Mouse (Mus musculus): ENCODE measurements around the gene Terb1.

Gene Terb1

DNA sequence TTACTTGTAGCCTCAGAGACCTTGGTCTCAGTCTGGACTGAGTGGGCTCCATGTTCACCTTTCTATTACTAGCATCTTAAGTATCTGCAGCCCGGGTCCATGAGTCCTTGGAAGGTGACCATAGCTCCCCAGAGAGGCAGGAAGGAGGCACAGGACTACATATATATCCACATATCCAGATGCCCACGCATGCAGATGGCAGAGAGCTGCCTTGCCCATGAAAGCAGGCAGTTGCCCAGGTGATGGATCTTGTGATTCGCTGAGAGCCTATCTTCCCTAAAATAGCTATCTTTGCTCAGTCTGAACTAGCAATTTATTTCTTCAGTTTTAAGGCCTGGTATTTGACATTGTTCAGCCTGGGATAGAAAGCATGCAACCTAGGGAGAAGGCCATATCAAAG lies 98.2 kb downstream of the Terb1 start:
- DNase-seq (ENCODE audit: low spot score), result no peak

DNA sequence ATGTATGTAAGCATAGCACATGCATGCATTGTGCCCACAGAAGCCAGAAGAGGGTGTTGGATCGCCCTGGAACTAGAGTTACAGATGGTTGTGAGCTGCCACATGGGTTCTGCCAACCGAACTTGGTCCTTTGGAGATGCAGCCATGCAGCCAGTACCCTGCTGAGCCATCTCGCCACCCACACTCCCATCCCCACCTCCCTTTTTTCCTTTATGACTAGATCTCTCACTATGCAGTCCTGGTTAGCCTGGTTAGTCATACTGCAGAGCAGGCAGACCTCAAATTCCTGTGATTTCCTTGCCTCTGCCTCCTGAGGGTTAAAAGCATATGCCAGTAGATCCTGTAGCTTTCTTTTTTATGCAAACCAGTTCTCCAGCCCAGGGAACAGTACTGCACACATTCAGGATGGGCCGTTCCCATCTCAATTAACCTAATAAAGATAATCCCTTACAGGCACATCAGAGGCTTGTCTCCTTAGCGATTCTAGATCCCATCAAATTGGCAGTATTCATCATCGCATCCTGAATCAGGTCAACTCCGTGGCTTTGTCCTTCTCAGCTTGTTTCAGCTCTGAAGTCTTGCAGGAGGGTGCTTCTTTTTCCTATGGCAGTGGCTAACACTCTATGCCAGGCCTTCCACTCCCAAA lies 99.0 kb downstream of the Terb1 start:
- no peak for DNase-seq (ENCODE audit: low spot score)

DNA sequence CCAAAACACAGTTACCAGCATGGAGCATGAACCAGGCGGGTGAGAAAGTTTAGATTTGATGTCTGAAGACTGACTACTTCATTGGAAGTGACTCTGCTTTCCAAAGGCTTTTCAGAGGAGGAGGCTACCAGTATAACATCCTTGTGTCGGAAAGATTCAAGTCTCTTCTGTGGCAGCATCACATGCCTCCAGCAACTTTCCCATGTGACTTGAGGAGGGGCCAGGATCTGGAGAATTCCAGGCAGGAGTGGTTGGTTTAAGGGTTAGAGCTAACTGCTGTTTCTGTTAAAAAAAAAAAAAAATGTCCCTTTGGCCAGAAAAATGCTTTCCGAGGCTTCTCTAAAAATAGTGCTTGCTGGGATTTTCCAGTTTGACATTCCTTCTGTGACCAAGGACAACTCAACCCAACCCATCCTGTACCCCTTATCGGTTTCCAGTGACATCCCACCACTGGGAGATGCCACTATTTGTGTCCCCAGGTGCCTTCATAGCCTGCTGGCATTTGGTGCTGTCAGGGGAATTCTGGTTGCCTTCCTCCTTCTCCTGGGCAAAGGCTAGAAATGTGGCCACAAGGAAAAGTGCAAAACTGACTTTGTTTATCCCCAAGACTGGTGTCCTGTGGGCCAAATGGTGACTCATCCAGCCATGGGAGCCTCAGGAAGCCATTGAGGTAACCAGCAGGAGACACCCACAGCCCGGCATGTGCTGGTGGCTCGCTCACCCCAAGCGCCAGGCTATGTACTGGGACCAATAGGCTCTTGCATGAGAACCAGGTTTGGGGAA lies 101.2 kb downstream of the Terb1 start:
- no peak for DNase-seq (ENCODE audit: low spot score)

DNA sequence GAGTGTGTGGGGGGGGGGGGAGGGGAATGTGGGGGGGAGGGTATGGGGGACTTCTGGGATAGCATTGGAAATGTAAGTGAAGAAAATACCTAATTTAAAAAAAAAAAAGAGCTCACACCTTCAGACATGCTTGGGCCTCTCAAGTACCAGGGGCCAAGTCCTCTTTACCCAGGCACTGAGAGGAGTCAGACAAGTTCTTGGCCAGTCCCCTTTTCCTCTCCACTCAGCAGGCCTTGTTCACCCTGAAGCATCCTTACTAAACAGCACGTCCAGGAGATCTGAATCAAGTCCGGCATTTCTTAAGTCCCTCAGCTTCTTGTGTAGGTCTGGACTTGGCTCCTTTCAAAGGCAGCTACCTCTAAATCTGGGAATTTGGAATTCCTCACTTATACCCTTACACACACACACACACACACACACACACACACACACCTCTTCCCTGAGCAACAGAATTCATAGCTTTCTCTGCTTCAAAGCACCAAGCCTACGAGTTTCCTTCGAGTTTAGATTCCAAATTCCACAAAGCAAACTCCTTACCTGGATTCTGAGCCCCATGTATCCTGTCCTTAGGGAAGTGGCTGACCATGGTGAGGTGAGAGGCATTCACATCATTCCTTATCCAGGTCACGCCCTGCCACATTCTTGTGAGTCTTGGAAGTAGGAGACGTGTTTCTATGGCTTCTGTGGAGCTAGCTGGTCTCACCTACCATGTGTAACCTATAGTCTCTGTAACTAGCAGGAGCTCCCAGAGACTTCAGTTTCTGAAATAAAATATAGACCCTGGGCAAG lies 103.2 kb downstream of the Terb1 start:
- no peak for DNase-seq (ENCODE audit: low spot score)

DNA sequence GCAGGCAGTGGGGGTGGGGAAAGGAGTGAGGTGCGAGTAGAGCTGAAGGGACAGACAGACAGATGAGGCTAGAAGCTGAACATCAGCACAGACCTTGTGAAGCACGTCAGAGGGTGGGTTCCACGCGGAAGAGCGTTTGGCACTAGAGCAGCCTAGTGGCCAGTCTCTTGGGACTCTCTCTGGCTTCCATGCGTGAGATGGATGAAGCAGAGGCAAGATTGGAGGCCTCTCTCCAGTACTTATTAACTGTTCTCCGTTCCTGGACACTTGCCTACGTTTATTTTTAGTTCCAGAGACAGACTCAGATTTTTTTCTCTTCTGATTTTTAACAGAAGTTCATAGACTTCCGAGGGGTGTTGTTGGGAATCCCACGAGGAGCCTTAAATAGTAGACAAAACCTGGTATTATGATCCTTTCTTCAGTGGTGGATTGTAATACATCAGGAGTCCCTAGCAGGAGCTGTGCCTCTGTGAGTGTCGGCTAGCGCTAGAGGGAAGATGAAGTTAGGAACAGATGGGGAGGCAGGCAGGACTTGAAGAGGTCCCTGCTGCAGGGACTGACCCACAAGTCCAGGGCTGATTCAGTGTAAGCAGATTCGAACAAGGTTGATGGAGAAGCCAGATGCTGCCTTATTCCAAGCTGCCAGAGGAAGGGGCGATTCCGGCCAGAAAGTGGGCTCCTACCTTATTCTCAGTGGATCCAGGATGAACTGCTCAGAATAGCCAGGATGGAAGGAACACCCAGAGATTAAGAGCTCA lies 104.1 kb downstream of the Terb1 start:
- DNase-seq (ENCODE audit: low spot score), result no peak

DNA sequence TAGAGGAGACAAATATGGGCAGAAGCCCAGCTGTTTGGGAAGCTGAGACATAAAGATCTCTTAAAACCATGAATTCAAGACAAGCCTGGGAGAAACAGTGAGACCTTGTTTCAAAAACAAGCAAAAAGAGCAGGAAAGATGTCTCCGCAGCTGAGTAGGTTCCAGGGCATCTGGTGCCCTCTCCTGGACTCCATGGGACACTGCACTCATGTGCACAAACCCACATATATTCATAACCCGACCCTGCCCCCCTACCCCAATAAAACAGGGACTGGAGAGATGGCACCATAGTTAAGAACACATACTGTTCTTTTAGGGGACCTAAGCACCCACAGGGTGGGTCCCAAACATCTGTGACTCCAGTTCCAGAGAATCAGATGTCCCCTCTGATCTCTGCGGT lies 106.1 kb downstream of the Terb1 start:
- no peak for DNase-seq (ENCODE audit: low spot score)
